Mouse (Mus musculus): ENCODE measurements around the gene Cd200r1. TPM values are rescaled to one million over a fixed set of nuclear protein-coding genes. Genes with fewer than 3 reads are reported as not detected.

Gene Cd200r1
- total and polyA plus RNA-seq, 3 experiments = 0.23 to 0.42 (median 0.32) TPM

GRCm38 (mm10) chr16:44727525-44727924 lies 38.0 kb upstream of the Cd200r1 start:
- intact Hi-C loops (cut with DNase I) = loop anchor here (2.0 to 10.0 kb wide), 3 partner anchors 17 to 907 kb away; partner anchors contain the start of gene Ccdc80

GRCm38 (mm10) chr16:44734059-44734458 lies 31.5 kb upstream of the Cd200r1 start:
- WGBS = 57% methylated on average over 3 of the region's 3 CpGs
- no peak overlapping the region for H3K9ac ChIP-seq (ENCODE audit: low read depth, low read length)
- TF ChIP-seq CTCF (IDR thresholded peaks at IDR 0.05) (no peak), POLR2A (IDR thresholded peaks at IDR 0.05; ENCODE audit: insufficient read depth, low read depth, low read length) (no peak), EP300 (IDR thresholded peaks at IDR 0.05; ENCODE audit: insufficient read depth, low read depth, low read length) (no peak)

More at GRCm38 (mm10) chr16:44727525-44727924, 38.0 kb upstream of the Cd200r1 start:
- Histone ChIP-seq H3K27me3 (ENCODE audit: control insufficient read depth, insufficient read depth, low read length) (no peaks in the 10 kb centered on the region), H3K4me1 (ENCODE audit: control insufficient read depth, insufficient read depth, low read length) (peaks cover 5% of the 10 kb centered on the region), H3K36me3 (ENCODE audit: control insufficient read depth, insufficient read depth, low read length) (peaks cover 5% of the 10 kb centered on the region), H3K79me2 (replicated peaks; ENCODE audit: control insufficient read depth, insufficient read depth, low read length) (no peaks in the 10 kb centered on the region), H3K4me3 (no peak overlapping the region), H3K27ac (no peak overlapping the region), H3K9ac (ENCODE audit: low read depth, low read length) (no peak overlapping the region)
- WGBS = 94% methylated on average over 3 of the region's 3 CpGs
- DNase-seq = no peak
- TF ChIP-seq POLR2A (IDR thresholded peaks at IDR 0.05; ENCODE audit: insufficient read depth, low read depth, low read length) (no peak), CTCF (IDR thresholded peaks at IDR 0.05) (no peak), EP300 (IDR thresholded peaks at IDR 0.05; ENCODE audit: insufficient read depth, low read depth, low read length) (no peak)

GRCm38 (mm10) chr16:44735676-44736075 lies 29.9 kb upstream of the Cd200r1 start:
- intact Hi-C loops (cut with DNase I) = no loop called here
- Histone ChIP-seq H3K36me3 (ENCODE audit: control insufficient read depth, insufficient read depth, low read length) (peaks cover 6% of the 10 kb centered on the region), H3K4me3 (no peak overlapping the region), H3K4me1 (ENCODE audit: control insufficient read depth, insufficient read depth, low read length) (no peaks in the 10 kb centered on the region), H3K9ac (ENCODE audit: low read depth, low read length) (no peak overlapping the region), H3K79me2 (replicated peaks; ENCODE audit: control insufficient read depth, insufficient read depth, low read length) (no peaks in the 10 kb centered on the region), H3K27me3 (ENCODE audit: control insufficient read depth, insufficient read depth, low read length) (no peaks in the 10 kb centered on the region), H3K27ac (no peak overlapping the region)
- TF ChIP-seq CTCF (IDR thresholded peaks at IDR 0.05) = no peak
- TF ChIP-seq POLR2A (IDR thresholded peaks at IDR 0.05; ENCODE audit: insufficient read depth, low read depth, low read length) = no peak
- TF ChIP-seq EP300 (IDR thresholded peaks at IDR 0.05; ENCODE audit: insufficient read depth, low read depth, low read length) = no peak
- DNase-seq = no peak
- 79% methylated on average over 5 of the region's 5 CpGs for WGBS

More at GRCm38 (mm10) chr16:44734059-44734458, 31.5 kb upstream of the Cd200r1 start:
- H3K4me3 ChIP-seq = no peak overlapping the region
- H3K36me3 ChIP-seq (ENCODE audit: control insufficient read depth, insufficient read depth, low read length) = peaks cover 4% of the 10 kb centered on the region
- intact Hi-C loops (cut with DNase I) = no loop called here
- H3K27ac ChIP-seq = no peak overlapping the region
- no peaks in the 10 kb centered on the region for H3K79me2 ChIP-seq (replicated peaks; ENCODE audit: control insufficient read depth, insufficient read depth, low read length)
- no peaks in the 10 kb centered on the region for H3K27me3 ChIP-seq (ENCODE audit: control insufficient read depth, insufficient read depth, low read length)
- DNase-seq = no peak
- no peaks in the 10 kb centered on the region for H3K4me1 ChIP-seq (ENCODE audit: control insufficient read depth, insufficient read depth, low read length)

- no peak for DNase-seq
- peaks cover 6% of the 10 kb centered on the region for H3K36me3 ChIP-seq (ENCODE audit: control insufficient read depth, insufficient read depth, low read length)
- no peaks in the 10 kb centered on the region for H3K79me2 ChIP-seq (replicated peaks; ENCODE audit: control insufficient read depth, insufficient read depth, low read length)
- no peak overlapping the region for H3K27ac ChIP-seq
- WGBS = 79% methylated on average over 4 of the region's 4 CpGs
- H3K4me1 ChIP-seq (ENCODE audit: control insufficient read depth, insufficient read depth, low read length) = no peaks in the 10 kb centered on the region
- no peak overlapping the region for H3K9ac ChIP-seq (ENCODE audit: low read depth, low read length)
- no peaks in the 10 kb centered on the region for H3K27me3 ChIP-seq (ENCODE audit: control insufficient read depth, insufficient read depth, low read length)
- intact Hi-C loops (cut with DNase I) = no loop called here
- no peak for TF ChIP-seq EP300 (IDR thresholded peaks at IDR 0.05; ENCODE audit: insufficient read depth, low read depth, low read length)
- no peak for TF ChIP-seq CTCF (IDR thresholded peaks at IDR 0.05)
- no peak for TF ChIP-seq POLR2A (IDR thresholded peaks at IDR 0.05; ENCODE audit: insufficient read depth, low read depth, low read length)
- H3K4me3 ChIP-seq = no peak overlapping the region
These were observed 29.4 kb upstream of the Cd200r1 start for GRCm38 (mm10) chr16:44736118-44736517.

GRCm38 (mm10) chr16:44742753-44743152 lies 22.8 kb upstream of the Cd200r1 start:
- DNase-seq = no peak
- H3K9ac ChIP-seq (ENCODE audit: low read depth, low read length) = no peak overlapping the region
- no peaks in the 10 kb centered on the region for H3K27me3 ChIP-seq (ENCODE audit: control insufficient read depth, insufficient read depth, low read length)
- H3K4me1 ChIP-seq (ENCODE audit: control insufficient read depth, insufficient read depth, low read length) = peaks cover 4% of the 10 kb centered on the region
- no peak overlapping the region for H3K4me3 ChIP-seq
- H3K79me2 ChIP-seq (replicated peaks; ENCODE audit: control insufficient read depth, insufficient read depth, low read length) = peaks cover 2% of the 10 kb centered on the region
- intact Hi-C loops (cut with DNase I) = no loop called here
- WGBS = 85% methylated on average over 1 of the region's 1 CpGs
- TF ChIP-seq POLR2A (IDR thresholded peaks at IDR 0.05; ENCODE audit: insufficient read depth, low read depth, low read length) (no peak), CTCF (IDR thresholded peaks at IDR 0.05) (peak; percentile 38)
- peaks cover 10% of the 10 kb centered on the region for H3K36me3 ChIP-seq (ENCODE audit: control insufficient read depth, insufficient read depth, low read length)
- H3K27ac ChIP-seq = no peak overlapping the region

- no peak for DNase-seq
These were observed 20.1 kb upstream of the Cd200r1 start for GRCm38 (mm10) chr16:44745471-44745865.

More at GRCm38 (mm10) chr16:44745471-44745865, 20.1 kb upstream of the Cd200r1 start:
- Histone ChIP-seq H3K79me2 (replicated peaks; ENCODE audit: control insufficient read depth, insufficient read depth, low read length) (peaks cover 2% of the 10 kb centered on the region), H3K4me1 (ENCODE audit: control insufficient read depth, insufficient read depth, low read length) (peaks cover 4% of the 10 kb centered on the region), H3K36me3 (ENCODE audit: control insufficient read depth, insufficient read depth, low read length) (peaks cover 6% of the 10 kb centered on the region), H3K27me3 (ENCODE audit: control insufficient read depth, insufficient read depth, low read length) (no peaks in the 10 kb centered on the region), H3K4me3 (peak overlapping the region; percentile 81), H3K9ac (ENCODE audit: low read depth, low read length) (peak overlapping the region; percentile 81), H3K27ac (peak overlapping the region; percentile 97)
- no peak for TF ChIP-seq EP300 (IDR thresholded peaks at IDR 0.05; ENCODE audit: insufficient read depth, low read depth, low read length)
- intact Hi-C loops (cut with DNase I) = loop anchor here (2.0 to 5.0 kb wide), 2 partner anchors 19 to 352 kb away; no protein-coding TSS in a partner anchor
- WGBS = 3% methylated on average over 14 of the region's 14 CpGs

Measured in heart, adult 2 months (tissue).